Mouse (Mus musculus): ENCODE results near the gene Sh2b1. TPM values are rescaled to one million over a fixed set of nuclear protein-coding genes. Genes with fewer than 3 reads are reported as not detected.

Sh2b1 gene
- polyA plus RNA-seq (2015; fragmentation: Nextera tagmentation; extraction: Ambion mirVana), result 53.4 and 57.8 TPM in 2 replicates

DNA sequence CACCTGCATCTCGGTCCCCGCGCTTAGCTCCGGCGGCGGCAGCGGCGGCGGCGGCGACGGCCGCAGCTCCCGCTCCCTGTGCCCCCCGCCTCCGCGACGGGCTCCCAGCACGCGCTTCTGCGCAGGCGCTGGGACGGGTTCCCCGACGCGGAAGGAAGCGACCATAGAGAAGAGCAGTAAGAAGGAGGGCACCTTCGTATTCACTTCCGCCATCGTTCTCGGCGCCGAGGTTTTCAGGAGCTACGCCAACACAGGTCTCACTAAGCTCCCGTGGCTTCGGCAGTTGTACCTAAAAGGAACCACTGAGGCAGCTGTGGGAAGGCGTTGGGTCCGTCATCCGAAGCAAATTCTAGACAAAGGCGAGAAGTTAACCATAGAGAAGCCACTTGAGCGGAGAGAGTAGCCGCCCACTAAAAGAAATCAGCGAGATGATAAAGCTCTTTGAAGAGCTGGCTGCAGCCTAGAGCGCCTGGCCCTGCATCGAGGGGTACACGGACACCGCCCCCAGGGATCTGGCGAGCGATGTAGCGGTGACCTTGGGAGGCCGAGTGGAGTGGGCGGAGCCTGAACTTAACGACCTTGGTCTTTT, at the start of gene Sh2b1:
Gene Sh2b1, minus strand, starts transcription at position 432 of the 589 bp plus-strand sequence.
- H3K9ac ChIP-seq, result peak within 1 kb of the TSS; percentile 96
- peak; percentile 77 for ATAC-seq (ENCODE audit: insufficient number of reproducible peaks, insufficient read depth, low FRiP score, low TSS enrichment, low read depth)
- peak within 1 kb of the TSS; percentile 90 for H3K4me2 ChIP-seq
- peak within 1 kb of the TSS; percentile 94 for H3K27ac ChIP-seq
- under 1% methylated on average over 53 of the region's 53 CpGs for WGBS
- H3K4me1 ChIP-seq, result peaks cover 17% of the 10 kb centered on the region
- H3K27me3 ChIP-seq, result no peaks in the 10 kb centered on the region
- peaks cover 27% of the 10 kb centered on the region for H3K36me3 ChIP-seq
- H3K4me3 ChIP-seq, result peak within 1 kb of the TSS; percentile 86
- H3K9me3 ChIP-seq, result no peaks in the 10 kb centered on the region

GRCm38 (mm10) chr7:126523316-126523715, 48.1 kb upstream of the Sh2b1 start:
- Histone ChIP-seq H3K4me2 (no peak overlapping the region), H3K4me3 (no peak overlapping the region), H3K36me3 (no peaks in the 10 kb centered on the region), H3K4me1 (no peaks in the 10 kb centered on the region), H3K27ac (no peak overlapping the region), H3K9me3 (no peaks in the 10 kb centered on the region), H3K27me3 (no peaks in the 10 kb centered on the region), H3K9ac (no peak overlapping the region)
- ATAC-seq (ENCODE audit: insufficient number of reproducible peaks, insufficient read depth, low FRiP score, low TSS enrichment, low read depth), result no peak
- 75% methylated on average over 3 of the region's 3 CpGs for WGBS

- Histone ChIP-seq H3K27me3 (no peaks in the 10 kb centered on the region), H3K36me3 (no peaks in the 10 kb centered on the region), H3K4me1 (no peaks in the 10 kb centered on the region), H3K27ac (no peak overlapping the region), H3K4me3 (no peak overlapping the region), H3K9ac (peak overlapping the region; percentile 49; the same call in 1 of the 2 replicates), H3K4me2 (no peak overlapping the region), H3K9me3 (no peaks in the 10 kb centered on the region)
- WGBS, result 58% methylated on average over 2 of the region's 2 CpGs
- no peak for ATAC-seq (ENCODE audit: insufficient number of reproducible peaks, insufficient read depth, low FRiP score, low TSS enrichment, low read depth)
Measured at GRCm38 (mm10) chr7:126519513-126519912, 44.3 kb upstream of the Sh2b1 start.

DNA sequence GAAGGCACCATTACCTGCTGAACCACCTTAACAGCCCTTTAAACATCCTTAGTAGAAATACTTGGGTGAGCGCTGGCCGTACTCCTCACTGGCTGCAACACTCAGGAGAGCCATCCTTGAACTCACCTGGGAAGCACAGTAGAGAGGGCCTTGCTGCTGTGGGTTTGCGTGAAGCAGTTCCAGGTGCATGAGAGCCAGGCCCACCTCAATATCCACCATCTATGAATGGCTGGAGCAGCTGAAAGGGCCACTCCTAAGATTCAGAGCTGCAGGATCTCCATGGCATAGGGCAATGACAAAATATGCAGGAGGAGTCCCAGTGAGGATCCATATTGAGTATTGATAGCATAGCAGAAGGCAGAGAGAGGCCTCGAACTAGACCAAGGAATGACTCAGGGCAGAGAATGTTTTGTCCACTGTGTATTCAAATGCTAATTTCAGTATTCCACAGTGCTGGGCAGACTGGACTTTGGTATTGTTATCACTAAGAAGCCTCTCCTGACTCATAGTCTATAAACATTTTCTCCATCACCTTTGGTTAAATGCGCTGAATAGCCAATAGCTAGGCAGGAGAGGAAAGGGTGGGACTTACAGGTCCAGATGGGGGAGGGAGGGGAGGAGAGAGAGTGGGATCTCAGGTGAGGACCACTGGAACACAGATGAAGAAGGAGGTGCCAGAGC, 43.2 kb upstream of the Sh2b1 start:
- ATAC-seq (ENCODE audit: insufficient number of reproducible peaks, insufficient read depth, low FRiP score, low TSS enrichment, low read depth), result no peak
- 88% methylated on average over 5 of the region's 5 CpGs for WGBS
- Histone ChIP-seq H3K27ac (no peak overlapping the region), H3K4me2 (no peak overlapping the region), H3K27me3 (no peaks in the 10 kb centered on the region), H3K9me3 (no peaks in the 10 kb centered on the region), H3K36me3 (no peaks in the 10 kb centered on the region), H3K9ac (no peak overlapping the region), H3K4me3 (no peak overlapping the region), H3K4me1 (no peaks in the 10 kb centered on the region)

GRCm38 (mm10) chr7:126511287-126511686, 36.1 kb upstream of the Sh2b1 start:
- ATAC-seq (ENCODE audit: insufficient number of reproducible peaks, insufficient read depth, low FRiP score, low TSS enrichment, low read depth), result no peak
- Histone ChIP-seq H3K9me3 (no peaks in the 10 kb centered on the region), H3K9ac (no peak overlapping the region), H3K36me3 (no peaks in the 10 kb centered on the region), H3K4me1 (0 out of 2 replicates have a peak, but pooled peaks cover 3% of the 10 kb centered on the region), H3K27ac (no peak overlapping the region), H3K4me2 (no peak overlapping the region), H3K4me3 (no peak overlapping the region), H3K27me3 (no peaks in the 10 kb centered on the region)
- WGBS, result 81% methylated on average over 3 of the region's 3 CpGs

GRCm38 (mm10) chr7:126507126-126507778, 32.0 kb upstream of the Sh2b1 start:
- WGBS, result 84% methylated on average over 8 of the region's 8 CpGs
- no peak for ATAC-seq (ENCODE audit: insufficient number of reproducible peaks, insufficient read depth, low FRiP score, low TSS enrichment, low read depth)
- peak overlapping the region; percentile 36; the same call in 1 of the 2 replicates for H3K9ac ChIP-seq

GRCm38 (mm10) chr7:126504913-126505312, 29.7 kb upstream of the Sh2b1 start:
- H3K4me3 ChIP-seq, result no peak overlapping the region
- H3K36me3 ChIP-seq, result peaks cover 13% of the 10 kb centered on the region
- no peak overlapping the region for H3K9ac ChIP-seq
- no peak for ATAC-seq (ENCODE audit: insufficient number of reproducible peaks, insufficient read depth, low FRiP score, low TSS enrichment, low read depth)
- no peak overlapping the region for H3K27ac ChIP-seq
- no peaks in the 10 kb centered on the region for H3K9me3 ChIP-seq
- peaks cover 15% of the 10 kb centered on the region; the same call in 1 of the 2 replicates for H3K4me1 ChIP-seq
- 82% methylated on average over 2 of the region's 2 CpGs for WGBS
- no peak overlapping the region for H3K4me2 ChIP-seq
- no peaks in the 10 kb centered on the region for H3K27me3 ChIP-seq

More at GRCm38 (mm10) chr7:126507126-126507778, 32.0 kb upstream of the Sh2b1 start:
- Histone ChIP-seq H3K27ac (no peak overlapping the region), H3K9me3 (no peaks in the 10 kb centered on the region), H3K36me3 (no peaks in the 10 kb centered on the region), H3K27me3 (no peaks in the 10 kb centered on the region), H3K4me1 (0 out of 2 replicates have a peak, but pooled peaks cover 7% of the 10 kb centered on the region), H3K4me2 (no peak overlapping the region), H3K4me3 (no peak overlapping the region)

DNA sequence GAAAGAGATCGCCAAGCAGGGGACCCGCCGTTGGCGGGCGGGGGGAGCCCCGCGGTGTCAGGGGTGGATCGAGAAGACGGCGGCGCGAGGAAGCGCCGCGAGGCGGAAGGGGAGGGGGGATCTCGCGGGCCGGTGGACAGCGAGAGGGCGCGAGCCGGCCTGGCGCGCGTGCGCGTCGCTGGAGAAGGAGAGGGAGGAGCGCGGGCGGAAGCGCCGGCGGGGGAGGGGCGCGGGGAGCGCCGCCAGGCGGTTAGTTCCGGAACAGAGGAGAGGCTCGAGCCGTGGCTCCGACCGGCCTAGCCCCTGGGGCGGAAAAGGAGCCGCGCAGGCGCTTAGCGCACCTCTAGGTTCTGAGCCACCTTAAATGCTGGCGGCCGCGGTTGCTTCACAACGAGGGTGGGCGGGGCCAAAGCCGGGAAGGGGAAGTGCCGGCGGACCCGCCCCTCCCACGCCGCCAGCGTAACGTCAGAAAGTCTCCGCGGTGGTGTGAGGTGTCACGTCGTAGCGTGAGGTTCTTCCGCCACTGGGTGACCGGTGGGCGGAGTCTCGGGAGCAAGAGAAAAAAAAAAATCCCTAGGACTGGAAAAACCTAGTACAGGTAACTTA, 28.2 kb upstream of the Sh2b1 start, which contains the start of gene Atxn2l:
Gene Atxn2l, minus strand, starts transcription at position 165 of the 606 bp plus-strand sequence.
- peak within 1 kb of the TSS; percentile 100 for H3K9ac ChIP-seq
- H3K4me1 ChIP-seq, result peaks cover 15% of the 10 kb centered on the region; the same call in 1 of the 2 replicates
- peak within 1 kb of the TSS; percentile 81 for H3K4me2 ChIP-seq
- ATAC-seq (ENCODE audit: insufficient number of reproducible peaks, insufficient read depth, low FRiP score, low TSS enrichment, low read depth), result peak; percentile 86
- WGBS, result under 1% methylated on average over 54 of the region's 72 CpGs
- peak within 1 kb of the TSS; percentile 100 for H3K4me3 ChIP-seq
- H3K27ac ChIP-seq, result peak within 1 kb of the TSS; percentile 100
- H3K36me3 ChIP-seq, result peaks cover 28% of the 10 kb centered on the region
- no peaks in the 10 kb centered on the region for H3K27me3 ChIP-seq
- H3K9me3 ChIP-seq, result no peaks in the 10 kb centered on the region

GRCm38 (mm10) chr7:126502751-126503150, 27.5 kb upstream of the Sh2b1 start:
- no peaks in the 10 kb centered on the region for H3K27me3 ChIP-seq
- H3K27ac ChIP-seq, result peak overlapping the region; percentile 100
- WGBS, result under 1% methylated on average over 40 of the region's 40 CpGs
- H3K4me3 ChIP-seq, result peak overlapping the region; percentile 100
- peaks cover 34% of the 10 kb centered on the region for H3K36me3 ChIP-seq
- H3K9ac ChIP-seq, result peak overlapping the region; percentile 100
- ATAC-seq (ENCODE audit: insufficient number of reproducible peaks, insufficient read depth, low FRiP score, low TSS enrichment, low read depth), result no peak; the same call in 1 of the 2 replicates
- no peaks in the 10 kb centered on the region for H3K9me3 ChIP-seq
- H3K4me2 ChIP-seq, result peak overlapping the region; percentile 81
- H3K4me1 ChIP-seq, result peaks cover 15% of the 10 kb centered on the region; the same call in 1 of the 2 replicates

GRCm38 (mm10) chr7:126502023-126502741, 27.0 kb upstream of the Sh2b1 start:
- Histone ChIP-seq H3K9me3 (no peaks in the 10 kb centered on the region), H3K9ac (peak overlapping the region; percentile 100), H3K4me1 (peaks cover 15% of the 10 kb centered on the region; the same call in 1 of the 2 replicates), H3K36me3 (peaks cover 40% of the 10 kb centered on the region), H3K27me3 (no peaks in the 10 kb centered on the region), H3K27ac (peak overlapping the region; percentile 100), H3K4me3 (peak overlapping the region; percentile 100), H3K4me2 (peak overlapping the region; percentile 81)
- ATAC-seq (ENCODE audit: insufficient number of reproducible peaks, insufficient read depth, low FRiP score, low TSS enrichment, low read depth), result peak; percentile 90
- WGBS, result under 1% methylated on average over 55 of the region's 57 CpGs

DNA sequence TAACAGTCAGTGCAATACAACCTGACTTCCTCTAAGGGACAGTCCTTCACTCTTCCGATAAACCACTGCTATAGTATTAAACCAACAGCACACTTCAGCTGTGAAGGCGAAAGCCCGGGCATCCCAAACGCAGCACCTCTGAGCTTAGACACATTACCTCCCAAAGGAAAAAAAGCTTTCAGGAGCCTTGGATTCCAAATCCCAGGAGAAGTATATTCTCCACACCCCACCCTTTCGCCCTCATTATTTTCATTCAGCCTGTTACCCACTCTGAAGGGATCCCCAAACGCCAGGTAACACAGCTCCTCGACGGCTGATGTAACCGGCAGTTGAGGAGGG, 26.4 kb upstream of the Sh2b1 start:
- WGBS, result 4% methylated on average over 9 of the region's 9 CpGs
- Histone ChIP-seq H3K9ac (peak overlapping the region; percentile 100), H3K4me3 (peak overlapping the region; percentile 100), H3K9me3 (no peaks in the 10 kb centered on the region), H3K4me2 (peak overlapping the region; percentile 81), H3K36me3 (peaks cover 45% of the 10 kb centered on the region), H3K27me3 (no peaks in the 10 kb centered on the region), H3K4me1 (peaks cover 14% of the 10 kb centered on the region; the same call in 1 of the 2 replicates), H3K27ac (peak overlapping the region; percentile 100)
- no peak for ATAC-seq (ENCODE audit: insufficient number of reproducible peaks, insufficient read depth, low FRiP score, low TSS enrichment, low read depth)

Measured in embryonic facial prominence, embryonic 13.5 days (tissue).